Mouse (Mus musculus): ENCODE data around the gene Ebf3. TPM values are rescaled to one million over a fixed set of nuclear protein-coding genes. Genes with fewer than 3 reads are reported as not detected.

Gene Ebf3
- polyA plus RNA-seq, 1 experiment, result not detected

- no peak for TF ChIP-seq GATA1 (IDR thresholded peaks at IDR 0.05; ENCODE audit: low read length)
Measured at GRCm38 (mm10) chr7:137302961-137303775, 11.1 kb downstream of the Ebf3 start.

GRCm38 (mm10) chr7:137302161-137302560 is 12.1 kb downstream of the Ebf3 start:
- TF ChIP-seq GATA1 (IDR thresholded peaks at IDR 0.05; ENCODE audit: low read length), result no peak

GRCm38 (mm10) chr7:137301329-137301751 is 12.9 kb downstream of the Ebf3 start:
- TF ChIP-seq GATA1 (IDR thresholded peaks at IDR 0.05; ENCODE audit: low read length), result no peak

DNA sequence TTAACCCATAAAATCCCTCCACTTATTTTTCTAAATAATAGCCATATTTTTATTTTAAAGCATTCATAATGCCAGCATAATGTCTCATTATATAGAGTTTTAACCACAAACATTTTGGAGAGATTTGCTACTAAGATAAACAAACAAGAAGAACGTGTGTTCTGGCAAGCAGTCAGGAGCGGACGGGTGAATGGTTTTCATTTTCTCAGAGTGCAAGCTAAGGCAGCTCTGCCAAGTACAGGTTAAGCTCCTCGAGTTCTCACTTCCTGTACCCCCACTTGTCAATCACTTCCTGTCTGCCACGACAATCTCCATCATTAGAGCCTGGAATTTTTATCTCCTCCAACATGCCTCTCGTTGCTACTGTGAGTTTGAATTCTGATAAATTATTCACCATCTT is 13.4 kb downstream of the Ebf3 start:
- TF ChIP-seq GATA1 (IDR thresholded peaks at IDR 0.05; ENCODE audit: low read length), result no peak

GRCm38 (mm10) chr7:137300169-137300568 is 14.1 kb downstream of the Ebf3 start:
- TF ChIP-seq GATA1 (IDR thresholded peaks at IDR 0.05; ENCODE audit: low read length), result no peak

GRCm38 (mm10) chr7:137297594-137298381 is 16.5 kb downstream of the Ebf3 start:
- no peak for TF ChIP-seq GATA1 (IDR thresholded peaks at IDR 0.05; ENCODE audit: low read length)

- TF ChIP-seq GATA1 (IDR thresholded peaks at IDR 0.05; ENCODE audit: low read length), result no peak
Measured at GRCm38 (mm10) chr7:137297131-137297530, 17.1 kb downstream of the Ebf3 start.

GRCm38 (mm10) chr7:137295612-137296011 is 18.6 kb downstream of the Ebf3 start:
- no peak for TF ChIP-seq GATA1 (IDR thresholded peaks at IDR 0.05; ENCODE audit: low read length)

DNA sequence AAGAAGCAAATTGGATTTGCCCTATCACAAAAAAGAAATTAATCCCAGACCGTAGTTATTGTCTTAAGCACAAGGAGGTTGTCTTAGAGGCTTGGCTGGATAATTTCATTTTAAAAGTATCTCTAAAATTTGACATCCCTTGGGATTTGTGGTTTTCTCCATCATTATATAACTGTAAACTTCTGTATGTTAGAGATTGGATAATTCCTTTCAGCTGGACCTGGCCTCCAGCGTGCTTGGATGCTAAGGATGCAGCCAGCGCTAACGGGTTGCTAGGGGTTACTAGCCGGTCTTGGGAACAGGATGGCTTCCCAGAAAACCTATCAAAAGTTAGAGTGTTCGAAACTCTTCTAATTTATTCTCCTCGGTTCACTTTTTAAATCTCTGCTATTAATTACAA is 19.8 kb downstream of the Ebf3 start:
- TF ChIP-seq GATA1 (IDR thresholded peaks at IDR 0.05; ENCODE audit: low read length), result no peak

DNA sequence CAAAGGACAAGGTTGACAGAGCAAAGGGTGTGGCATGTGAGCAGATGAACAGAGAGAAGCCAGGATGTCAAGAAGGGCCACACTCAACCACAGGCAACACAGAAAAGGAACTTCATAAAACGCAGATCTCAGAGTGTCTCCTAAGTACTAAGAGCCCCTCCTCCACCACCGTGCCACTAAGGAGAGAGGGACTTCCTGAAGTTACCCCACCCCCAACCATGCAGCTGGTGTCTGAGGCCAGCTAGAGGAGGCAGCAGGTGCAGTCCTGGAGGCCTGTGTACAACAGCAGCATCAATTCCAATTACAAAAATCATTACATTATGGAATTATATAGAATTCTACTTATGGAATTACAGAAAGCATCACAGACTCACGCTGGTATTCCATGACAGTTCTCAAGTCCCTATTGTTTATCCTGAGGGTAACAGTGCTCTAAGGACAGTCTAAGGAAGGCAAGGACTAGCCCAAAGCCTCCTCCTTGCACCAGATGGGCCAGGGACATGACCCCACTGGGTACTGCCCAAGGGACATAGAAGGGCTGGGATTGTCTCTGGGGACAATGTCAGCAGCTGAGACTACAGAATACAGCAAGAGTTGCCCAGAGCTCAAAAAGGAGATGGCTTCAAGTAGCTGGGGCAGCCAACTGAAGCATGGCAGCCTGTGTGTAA is 24.8 kb downstream of the Ebf3 start:
- no peak for TF ChIP-seq GATA1 (IDR thresholded peaks at IDR 0.05; ENCODE audit: low read length)

GRCm38 (mm10) chr7:137278171-137278570 is 36.1 kb downstream of the Ebf3 start:
- TF ChIP-seq GATA1 (IDR thresholded peaks at IDR 0.05; ENCODE audit: low read length), result no peak

- no peak for TF ChIP-seq GATA1 (IDR thresholded peaks at IDR 0.05; ENCODE audit: low read length)
Measured at GRCm38 (mm10) chr7:137277713-137278112, 36.5 kb downstream of the Ebf3 start.

DNA sequence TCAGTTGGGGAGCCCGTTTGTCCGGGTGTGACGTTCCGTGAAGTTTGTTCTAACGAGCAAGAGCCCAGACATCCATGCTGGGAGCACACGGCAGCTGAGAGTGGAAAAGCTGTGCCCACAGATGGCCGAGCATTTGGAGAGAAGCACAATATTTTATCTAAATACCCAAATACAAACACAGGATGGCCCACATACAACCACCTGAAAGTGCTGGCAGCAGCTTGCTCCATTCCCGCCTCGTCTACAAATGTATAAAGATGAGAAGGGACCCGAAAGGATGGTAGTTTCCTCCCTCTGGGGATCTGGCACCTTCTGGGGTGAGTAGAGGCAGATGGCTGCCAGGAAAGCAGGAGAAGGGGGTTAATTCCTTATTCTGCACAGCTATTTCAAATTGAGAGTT is 42.0 kb downstream of the Ebf3 start:
- no peak for TF ChIP-seq GATA1 (IDR thresholded peaks at IDR 0.05; ENCODE audit: low read length)

DNA sequence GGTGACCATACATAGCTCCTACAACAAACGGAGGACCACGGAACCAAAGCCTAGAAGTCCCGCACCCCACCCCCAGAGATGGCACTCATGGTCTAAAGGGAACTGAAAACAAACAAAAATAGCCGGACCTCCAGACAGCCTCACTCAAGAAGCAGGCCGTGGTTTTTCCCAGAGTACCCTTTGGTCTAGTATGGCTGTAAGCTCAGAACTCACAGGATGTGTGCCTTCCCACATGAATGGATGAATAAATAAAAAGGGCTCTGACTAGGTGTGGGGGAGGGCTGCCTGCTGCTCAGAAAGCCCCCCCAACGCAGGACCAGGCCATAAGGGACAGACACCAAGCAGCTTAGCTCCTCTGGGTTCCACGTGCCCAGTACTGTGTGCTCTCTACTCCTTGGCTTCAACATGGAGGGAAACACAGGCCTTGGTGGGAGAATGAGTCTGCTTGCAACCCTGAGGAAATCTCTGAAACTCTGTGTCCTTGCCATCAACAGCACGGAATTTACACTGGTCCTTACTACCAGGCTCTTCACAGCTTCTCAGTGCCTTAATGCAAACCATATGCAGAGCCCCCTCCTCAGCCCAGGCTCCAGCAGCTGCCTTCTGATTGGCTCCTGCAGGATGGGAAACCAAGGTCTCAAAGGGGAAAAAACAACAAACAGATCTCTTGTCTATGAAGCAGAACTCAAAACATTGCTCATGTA is 45.6 kb downstream of the Ebf3 start:
- no peak for TF ChIP-seq GATA1 (IDR thresholded peaks at IDR 0.05; ENCODE audit: low read length)

DNA sequence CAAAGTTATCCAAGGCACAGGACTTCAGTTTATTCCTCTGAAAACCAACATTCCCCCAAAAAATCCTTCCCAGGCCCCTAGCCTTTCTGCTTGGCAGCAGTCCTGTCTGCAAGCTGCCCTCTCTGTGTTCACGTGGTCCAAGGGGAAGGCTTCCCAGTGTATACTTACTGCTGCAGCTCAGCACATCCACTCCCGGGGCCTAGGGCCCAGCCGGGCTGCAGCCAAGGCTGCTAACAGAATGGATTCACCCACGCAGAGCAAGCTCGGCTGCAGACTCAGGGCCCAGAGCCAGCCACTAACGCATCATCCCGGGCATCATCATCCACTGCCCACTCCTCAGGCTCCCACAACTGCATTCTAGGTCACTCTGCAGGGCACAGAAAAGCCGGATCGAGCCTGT is 46.8 kb downstream of the Ebf3 start:
- TF ChIP-seq GATA1 (IDR thresholded peaks at IDR 0.05; ENCODE audit: low read length), result no peak
